Mouse (Mus musculus) hindbrain, embryonic 11.5 days (tissue): Measurements from ENCODE around the gene Accsl. TPM values are rescaled to one million over a fixed set of nuclear protein-coding genes. Genes with fewer than 3 reads are reported as not detected.
A peak's percentile ranks its signal among the peaks of the same experiment; 100 is the strongest.

Experiments used
- ATAC-seq: fragments of 200-750 bp; cut with Nextera tagmentation; 2 replicates; pipeline ENCODE4 v1.8.0; 2017; ENCODE audit warnings: mild to moderate bottlenecking, moderate TSS enrichment, moderate library complexity; ENCODE audit not compliant: low FRiP score
- DNase-seq: peaks from one replicate; pipeline ENCODE4 v3.0.0-alpha.2; 2015; ENCODE audit warnings: low spot score
- H3K27ac ChIP-seq: fragments of 300-500 bp; sonication (generic); 2 replicates; pipeline ENCODE4 v1.5.1; 2014; ENCODE audit warnings: mild to moderate bottlenecking, low read depth, low read length
- H3K27me3 ChIP-seq: fragments of 300-500 bp; sonication (generic); 2 replicates; pipeline ENCODE4 v1.6.1; 2014; ENCODE audit warnings: mild to moderate bottlenecking, low read length, moderate library complexity, mixed read lengths; ENCODE audit not compliant: control insufficient read depth, insufficient read depth
- H3K36me3 ChIP-seq: fragments of 300-500 bp; sonication (generic); 2 replicates; pipeline ENCODE4 v1.6.1; 2014; ENCODE audit warnings: mild to moderate bottlenecking, low read length, moderate library complexity, mixed read lengths; ENCODE audit not compliant: control insufficient read depth, insufficient read depth
- H3K4me1 ChIP-seq: fragments of 300-500 bp; sonication (generic); replicated peaks from 2 replicates; pipeline ENCODE4 v1.6.1; 2014; ENCODE audit warnings: low read length, mixed read lengths; ENCODE audit not compliant: control insufficient read depth, insufficient read depth
- H3K4me2 ChIP-seq: fragments of 300-500 bp; sonication (generic); replicated peaks from 2 replicates; pipeline ENCODE4 v1.6.1; 2014; ENCODE audit warnings: mild to moderate bottlenecking, low read depth, low read length
- H3K4me3 ChIP-seq: fragments of 300-500 bp; sonication (generic); 2 replicates; pipeline ENCODE4 v1.5.1; 2014; ENCODE audit warnings: low read depth, low read length
- H3K9ac ChIP-seq: fragments of 300-500 bp; sonication (generic); 2 replicates; pipeline ENCODE4 v1.6.1; 2014; ENCODE audit warnings: low read depth, low read length
- H3K9me3 ChIP-seq: fragments of 300-500 bp; sonication (generic); 2 replicates; pipeline ENCODE4 v1.6.1; 2016; ENCODE audit warnings: low read length; ENCODE audit not compliant: control insufficient read depth
- WGBS: fragments of 180-500 bp; shearing (Covaris S2); extraction: QIAGEN DNeasy Blood & Tissue Kit; methylation state at CpG from one replicate; pipeline ENCODE4 v1.1.7; 2014; 5-methylcytosine and 5-hydroxymethylcytosine counted together
- polyA plus RNA-seq: library from polyadenylated mRNA; unstranded; fragments of >200 nt; fragmentation: Nextera tagmentation; extraction: Ambion mirVana; gene quantifications from 2 replicates; pipeline ENCODE4 v1.2.1, GENCODE M21; 2014

The Accsl gene
- polyA plus RNA-seq, 1 experiment from 2014 or later, result 0.69 TPM

DNA sequence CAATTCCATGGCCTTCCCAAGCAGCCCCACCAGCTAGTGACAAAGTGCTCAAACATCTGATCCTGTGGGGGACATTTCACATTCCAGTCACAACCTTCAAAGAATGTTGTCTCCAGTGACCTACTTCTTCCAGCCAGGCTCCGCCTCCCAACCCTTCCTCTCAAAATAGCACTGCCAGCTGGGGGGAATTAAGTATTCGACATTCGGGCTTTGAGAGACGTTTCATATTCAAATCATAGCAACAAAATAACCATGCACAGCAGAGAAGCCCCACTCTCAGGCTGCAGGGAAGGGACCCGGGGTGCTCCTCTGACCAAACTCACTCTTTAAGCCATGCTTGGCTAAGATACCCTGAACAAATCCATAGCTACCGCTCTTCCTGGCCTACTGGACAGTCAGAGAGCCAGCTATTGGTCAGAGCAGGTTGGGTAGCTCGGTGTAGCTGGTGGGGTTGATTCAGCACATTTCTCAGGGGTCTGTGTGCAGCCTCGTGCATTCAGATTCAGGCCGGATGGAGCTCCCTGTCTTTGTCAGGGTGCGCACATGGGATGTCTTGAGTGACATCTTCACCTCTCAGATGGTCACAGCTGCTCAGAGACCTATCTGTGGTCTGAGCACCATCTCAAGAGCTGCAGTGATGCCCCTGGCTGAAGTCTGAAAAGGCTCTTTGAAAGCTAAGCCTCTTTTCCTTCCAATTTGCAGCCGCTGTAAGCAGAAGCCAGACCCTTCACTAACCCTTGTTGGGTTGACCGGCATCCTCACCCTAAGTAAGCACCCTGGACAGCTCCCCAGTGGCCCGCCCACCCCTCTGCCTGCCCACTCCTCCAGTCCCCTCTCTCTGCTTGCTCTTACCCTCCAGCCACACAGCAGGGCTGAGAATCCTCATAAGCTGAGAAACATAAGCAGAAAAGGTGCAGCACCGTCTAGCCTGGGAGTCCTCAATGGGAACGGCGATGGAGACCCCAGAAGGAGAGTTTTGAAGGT lies 30.7 kb upstream of the Accsl start:
- peak; percentile 53 for DNase-seq
- Histone ChIP-seq H3K27ac (no peak overlapping the region), H3K4me1 (no peaks in the 10 kb centered on the region)

DNA sequence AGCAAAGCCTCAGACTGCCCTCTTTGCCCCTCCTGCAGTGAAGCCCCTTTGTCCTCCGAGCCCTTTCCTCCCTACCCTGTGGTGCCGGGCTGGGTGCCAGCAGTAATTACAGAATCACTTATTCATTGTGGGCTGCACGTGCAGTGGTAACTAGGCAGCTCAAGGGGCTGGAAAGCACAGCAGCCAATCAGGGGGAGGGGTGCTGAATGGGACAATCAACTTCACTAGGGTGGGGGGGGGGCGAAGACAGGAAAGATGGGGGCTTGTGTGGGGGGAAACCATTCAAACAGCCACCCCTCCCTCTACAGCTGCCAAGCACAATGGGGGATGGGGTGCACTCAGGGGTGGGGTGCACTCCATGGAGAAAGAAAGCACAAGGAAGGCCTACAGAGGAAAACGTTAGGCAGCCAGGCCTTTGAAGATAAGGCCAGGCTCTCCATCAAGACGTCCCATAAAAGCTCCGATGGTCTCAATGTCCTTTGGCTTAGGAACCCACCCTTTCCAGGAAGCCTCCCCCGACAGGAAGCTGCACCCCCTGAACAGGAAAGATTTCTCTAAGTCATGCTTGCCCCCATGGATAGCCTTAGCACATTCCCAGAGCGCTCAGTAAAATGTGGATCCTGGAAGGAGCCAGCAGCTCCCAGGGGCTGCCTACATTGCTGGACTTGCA lies 22.8 kb upstream of the Accsl start:
- DNase-seq, result peak; percentile 72
- no peak overlapping the region; the same call in 1 of the 2 replicates for H3K9ac ChIP-seq
- H3K27me3 ChIP-seq, result no peaks in the 10 kb centered on the region
- no peaks in the 10 kb centered on the region for H3K9me3 ChIP-seq
- no peak overlapping the region for H3K4me3 ChIP-seq
- H3K36me3 ChIP-seq, result no peaks in the 10 kb centered on the region
- peaks cover 11% of the 10 kb centered on the region for H3K4me1 ChIP-seq
- 16% methylated on average over 8 of the region's 9 CpGs for WGBS
- H3K27ac ChIP-seq, result peak overlapping the region; percentile 58
- no peak overlapping the region for H3K4me2 ChIP-seq
- ATAC-seq, result peak; percentile 95

More for the DNA sequence above, 30.7 kb upstream of the Accsl start:
- Histone ChIP-seq H3K9me3 (no peaks in the 10 kb centered on the region), H3K27me3 (no peaks in the 10 kb centered on the region), H3K4me2 (no peak overlapping the region), H3K4me3 (no peak overlapping the region), H3K36me3 (no peaks in the 10 kb centered on the region), H3K9ac (no peak overlapping the region)
- 52% methylated on average over 16 of the region's 16 CpGs for WGBS
- no peak for ATAC-seq

DNA sequence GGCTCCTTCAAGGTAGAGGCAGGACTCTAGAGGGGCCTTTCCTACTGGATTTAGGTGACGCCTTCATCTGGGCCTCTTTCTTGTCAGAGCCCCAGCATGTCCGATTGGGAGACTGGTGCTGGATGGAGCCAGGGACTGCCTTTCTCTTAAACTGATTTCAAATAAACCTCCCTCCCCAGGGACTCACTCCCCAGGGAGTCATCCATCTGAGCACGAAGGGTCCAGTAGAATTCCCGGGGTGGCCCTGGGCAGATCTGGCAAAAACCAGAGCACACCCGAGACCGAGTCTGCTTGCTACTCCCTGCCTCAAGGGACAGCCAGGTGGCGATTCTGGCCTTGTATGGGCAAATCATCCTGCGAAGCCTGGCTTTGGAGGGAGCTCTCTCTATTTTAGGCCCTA lies 21.2 kb upstream of the Accsl start:
- H3K27me3 ChIP-seq, result no peaks in the 10 kb centered on the region
- no peaks in the 10 kb centered on the region for H3K36me3 ChIP-seq
- ATAC-seq, result no peak
- no peak overlapping the region for H3K9ac ChIP-seq
- H3K4me3 ChIP-seq, result no peak overlapping the region
- H3K27ac ChIP-seq, result no peak overlapping the region
- H3K9me3 ChIP-seq, result no peaks in the 10 kb centered on the region
- peaks cover 11% of the 10 kb centered on the region for H3K4me1 ChIP-seq
- no peak for DNase-seq
- H3K4me2 ChIP-seq, result no peak overlapping the region
- WGBS, result 75% methylated on average over 8 of the region's 8 CpGs

DNA sequence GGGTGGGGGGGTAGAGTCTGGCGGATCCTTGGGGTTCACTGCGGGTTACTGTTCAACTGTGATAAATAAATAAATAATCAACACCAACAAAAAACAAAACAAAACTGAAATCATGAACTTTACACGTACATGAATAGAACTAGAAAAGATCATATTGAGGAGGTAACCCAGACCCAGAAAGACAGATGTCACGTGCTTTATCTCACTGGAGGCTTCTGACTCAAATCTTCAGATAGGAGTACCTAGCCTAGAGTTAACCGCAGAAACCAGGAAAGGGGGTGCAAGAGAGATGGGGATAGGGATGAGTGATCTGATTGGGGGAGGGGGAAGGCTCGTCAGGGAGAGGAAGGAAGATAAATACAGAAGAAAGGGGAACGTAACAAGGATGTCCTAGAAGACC lies 20.1 kb upstream of the Accsl start:
- H3K4me1 ChIP-seq, result peaks cover 11% of the 10 kb centered on the region
- no peak overlapping the region for H3K9ac ChIP-seq
- no peak overlapping the region for H3K4me2 ChIP-seq
- no peak overlapping the region for H3K4me3 ChIP-seq
- 87% methylated on average over 7 of the region's 7 CpGs for WGBS
- H3K27me3 ChIP-seq, result no peaks in the 10 kb centered on the region
- DNase-seq (no peak), ATAC-seq (no peak)
- no peak overlapping the region for H3K27ac ChIP-seq
- no peaks in the 10 kb centered on the region for H3K9me3 ChIP-seq
- no peaks in the 10 kb centered on the region for H3K36me3 ChIP-seq

- no peak for DNase-seq
- no peak overlapping the region for H3K4me3 ChIP-seq
- ATAC-seq, result no peak
- H3K4me1 ChIP-seq, result peaks cover 11% of the 10 kb centered on the region
- no peak overlapping the region for H3K9ac ChIP-seq
- no peaks in the 10 kb centered on the region for H3K27me3 ChIP-seq
- H3K9me3 ChIP-seq, result no peaks in the 10 kb centered on the region
- H3K36me3 ChIP-seq, result no peaks in the 10 kb centered on the region
- H3K4me2 ChIP-seq, result no peak overlapping the region
- H3K27ac ChIP-seq, result no peak overlapping the region
- 88% methylated on average over 6 of the region's 6 CpGs for WGBS
Measured at GRCm38 (mm10) chr2:93888366-93888765, 19.4 kb upstream of the Accsl start.

DNA sequence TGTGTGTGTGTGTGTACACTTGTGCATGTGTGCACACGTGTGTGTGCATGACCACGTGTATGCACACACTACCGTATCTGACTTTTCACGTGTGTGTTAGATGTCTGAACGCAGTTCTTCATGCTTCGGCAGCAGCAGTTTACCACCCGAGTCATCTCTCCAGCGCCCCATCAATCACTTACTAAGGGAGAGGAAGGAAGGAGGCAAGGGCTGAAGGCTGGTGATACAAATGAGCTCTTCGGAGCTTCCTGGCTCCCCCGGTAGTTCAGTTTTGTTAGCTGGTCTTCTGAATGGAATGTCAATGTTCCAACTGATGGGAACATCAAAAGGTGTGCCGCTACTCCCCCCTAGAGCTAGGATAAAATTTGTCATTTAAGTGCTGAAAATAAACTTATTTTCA lies 18.3 kb upstream of the Accsl start:
- Histone ChIP-seq H3K27ac (no peak overlapping the region), H3K9me3 (no peaks in the 10 kb centered on the region), H3K9ac (no peak overlapping the region), H3K4me3 (no peak overlapping the region), H3K4me2 (no peak overlapping the region), H3K27me3 (no peaks in the 10 kb centered on the region), H3K4me1 (peaks cover 11% of the 10 kb centered on the region), H3K36me3 (no peaks in the 10 kb centered on the region)
- ATAC-seq (no peak), DNase-seq (no peak)
- WGBS, result 83% methylated on average over 11 of the region's 11 CpGs

GRCm38 (mm10) chr2:93886013-93886794 lies 17.2 kb upstream of the Accsl start:
- peaks cover 6% of the 10 kb centered on the region; the same call in 1 of the 2 replicates for H3K4me1 ChIP-seq
- 73% methylated on average over 10 of the region's 10 CpGs for WGBS
- H3K36me3 ChIP-seq, result no peaks in the 10 kb centered on the region
- H3K9ac ChIP-seq, result no peak overlapping the region
- no peaks in the 10 kb centered on the region for H3K9me3 ChIP-seq
- H3K4me3 ChIP-seq, result no peak overlapping the region
- DNase-seq, result no peak
- H3K4me2 ChIP-seq, result no peak overlapping the region
- H3K27me3 ChIP-seq, result no peaks in the 10 kb centered on the region
- H3K27ac ChIP-seq, result no peak overlapping the region
- no peak for ATAC-seq

DNA sequence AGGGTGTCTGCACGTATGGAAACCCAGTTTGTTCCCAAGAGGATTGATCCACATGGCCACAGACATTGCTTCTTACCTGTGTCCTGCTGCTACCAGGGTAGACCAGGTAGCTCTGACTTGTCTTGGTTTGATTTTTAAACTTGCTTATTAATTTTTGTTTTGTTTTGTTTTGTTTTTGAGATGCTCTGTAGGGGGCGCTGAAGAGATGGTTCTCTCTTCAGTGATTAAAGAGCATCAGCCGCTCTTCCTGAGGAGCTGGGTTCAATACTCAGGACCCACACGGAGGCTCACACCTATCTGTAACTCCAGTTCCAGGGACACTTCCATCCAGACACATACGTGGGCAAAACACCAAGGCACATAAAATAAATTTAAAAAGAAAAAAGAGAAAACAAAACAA lies 14.1 kb upstream of the Accsl start:
- no peak for DNase-seq
- H3K27me3 ChIP-seq, result no peaks in the 10 kb centered on the region
- H3K4me1 ChIP-seq, result no peaks in the 10 kb centered on the region
- H3K9ac ChIP-seq, result no peak overlapping the region
- H3K4me3 ChIP-seq, result no peak overlapping the region
- H3K36me3 ChIP-seq, result no peaks in the 10 kb centered on the region
- 55% methylated on average over 5 of the region's 5 CpGs for WGBS
- no peak overlapping the region for H3K27ac ChIP-seq
- no peak overlapping the region for H3K4me2 ChIP-seq
- H3K9me3 ChIP-seq, result no peaks in the 10 kb centered on the region
- ATAC-seq, result no peak
